Mouse (Mus musculus): ENCODE results near the gene Eif1ax. TPM values are rescaled to one million over a fixed set of nuclear protein-coding genes. Genes with fewer than 3 reads are reported as not detected.

Eif1ax gene
- polyA plus RNA-seq (2012; ENCODE audit: insufficient read depth, insufficient read length, missing spikeins) = 20.6 and 25.1 TPM in 2 replicates

DNA sequence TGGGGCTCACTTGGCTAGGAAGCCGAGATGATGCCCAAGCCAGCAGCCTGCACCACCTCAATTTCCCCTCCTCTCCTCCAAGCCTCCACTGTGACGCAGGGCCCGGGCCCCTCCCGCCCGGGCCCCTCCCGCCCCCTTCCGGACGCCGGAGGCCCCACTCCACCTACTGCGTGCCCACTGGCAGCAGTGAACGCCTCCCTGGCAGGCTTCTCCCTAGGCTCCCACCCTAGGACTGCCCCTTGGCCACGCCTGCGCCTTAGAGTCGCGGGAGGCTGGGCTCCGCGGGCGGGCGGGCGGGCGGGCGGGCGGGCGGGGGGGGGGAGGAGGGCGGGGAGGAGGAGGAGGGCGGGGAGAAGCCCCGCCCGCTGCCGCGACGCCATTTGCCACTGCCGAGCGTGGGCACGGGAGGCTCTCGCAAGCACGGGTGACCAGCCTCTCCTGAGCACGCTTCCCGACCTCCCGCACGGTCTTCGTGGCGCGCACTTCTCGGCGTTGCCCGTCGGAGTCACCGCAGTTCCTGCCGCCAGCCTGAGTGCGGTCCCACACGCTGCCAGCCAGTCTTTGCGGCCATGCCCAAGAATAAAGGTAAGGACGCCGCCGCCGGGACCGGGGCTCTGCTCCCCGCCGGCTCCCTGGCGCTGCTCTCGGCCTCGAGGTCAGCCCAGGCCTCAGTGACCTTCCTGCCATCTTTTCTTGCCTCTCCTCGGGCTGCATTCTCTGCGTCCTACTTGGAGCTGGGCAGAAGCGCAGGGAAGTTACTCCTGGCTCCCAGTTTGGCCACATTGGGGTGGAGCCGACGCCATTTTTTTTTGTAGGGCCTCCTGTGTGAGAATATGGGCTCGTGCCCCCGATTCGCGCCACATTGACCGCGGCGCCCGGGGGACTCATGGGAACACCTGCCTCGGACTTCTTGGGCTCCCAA, at the start of gene Eif1ax:
Eif1ax (plus strand) TSS at position 348 of the 922 bp plus-strand sequence.
- peak within 1 kb of the TSS; percentile 37 for H3K27ac ChIP-seq (ENCODE audit: insufficient read depth, low read depth, low read length)
- no peak for TF ChIP-seq POLR2A (IDR thresholded peaks at IDR 0.05; ENCODE audit: borderline replicate concordance, low read depth, low read length)
- no peak for TF ChIP-seq CTCF (IDR thresholded peaks at IDR 0.05; ENCODE audit: low read depth, low read length)
- H3K4me1 ChIP-seq (ENCODE audit: control insufficient read depth, insufficient read depth, low read length) = peaks cover 6% of the 10 kb centered on the region; the same call in 1 of the 2 replicates
- peak within 1 kb of the TSS; percentile 92 for H3K4me3 ChIP-seq (ENCODE audit: insufficient read depth, low read length)

DNA sequence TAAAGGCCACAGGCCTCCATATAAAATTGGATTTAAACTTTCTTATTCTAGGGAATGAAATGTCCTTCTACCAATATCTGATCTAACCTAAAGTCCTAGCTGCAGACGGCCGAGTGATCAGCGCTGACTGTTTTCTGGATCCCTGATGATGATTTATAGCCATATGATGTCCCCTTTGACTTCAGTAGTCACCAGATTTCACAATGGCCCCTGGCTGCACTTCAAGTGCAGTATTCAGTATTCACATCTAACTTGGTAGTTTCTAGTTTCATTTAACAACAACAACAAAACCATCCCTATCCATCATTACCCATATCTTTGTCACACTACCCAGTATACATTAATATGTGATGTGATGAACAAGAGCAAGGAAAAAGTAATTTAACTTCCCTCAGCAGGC, 7.5 kb upstream of the Eif1ax start:
- Histone ChIP-seq H3K4me3 (ENCODE audit: insufficient read depth, low read length) (no peak overlapping the region), H3K4me1 (ENCODE audit: control insufficient read depth, insufficient read depth, low read length) (no peaks in the 10 kb centered on the region), H3K27ac (ENCODE audit: insufficient read depth, low read depth, low read length) (no peak overlapping the region)
- TF ChIP-seq CTCF (IDR thresholded peaks at IDR 0.05; ENCODE audit: low read depth, low read length) (no peak), POLR2A (IDR thresholded peaks at IDR 0.05; ENCODE audit: borderline replicate concordance, low read depth, low read length) (no peak)

DNA sequence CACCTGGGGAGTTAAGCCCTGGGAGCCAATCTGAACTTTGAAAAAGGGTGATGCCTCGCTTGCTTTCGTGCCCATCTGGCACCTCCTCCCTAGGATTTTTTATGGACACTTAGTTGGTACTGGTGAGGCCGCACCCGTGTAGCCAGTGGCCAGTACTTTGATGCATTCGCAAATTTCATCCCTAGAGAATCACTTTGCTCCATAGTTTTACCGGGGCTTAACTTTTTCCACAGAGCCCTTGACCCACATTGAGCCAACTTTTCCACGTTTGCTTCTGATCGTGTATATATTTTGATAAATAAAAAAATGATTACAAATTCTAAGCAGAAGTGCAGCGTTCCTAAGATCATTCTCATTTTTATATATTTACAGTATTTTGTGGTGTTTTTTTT, 771 bp downstream of the Eif1ax start:
- peak overlapping the region; percentile 92 for H3K4me3 ChIP-seq (ENCODE audit: insufficient read depth, low read length)
- peaks cover 6% of the 10 kb centered on the region; the same call in 1 of the 2 replicates for H3K4me1 ChIP-seq (ENCODE audit: control insufficient read depth, insufficient read depth, low read length)
- peak overlapping the region; percentile 37 for H3K27ac ChIP-seq (ENCODE audit: insufficient read depth, low read depth, low read length)
- TF ChIP-seq CTCF (IDR thresholded peaks at IDR 0.05; ENCODE audit: low read depth, low read length) (no peak), POLR2A (IDR thresholded peaks at IDR 0.05; ENCODE audit: borderline replicate concordance, low read depth, low read length) (no peak)

DNA sequence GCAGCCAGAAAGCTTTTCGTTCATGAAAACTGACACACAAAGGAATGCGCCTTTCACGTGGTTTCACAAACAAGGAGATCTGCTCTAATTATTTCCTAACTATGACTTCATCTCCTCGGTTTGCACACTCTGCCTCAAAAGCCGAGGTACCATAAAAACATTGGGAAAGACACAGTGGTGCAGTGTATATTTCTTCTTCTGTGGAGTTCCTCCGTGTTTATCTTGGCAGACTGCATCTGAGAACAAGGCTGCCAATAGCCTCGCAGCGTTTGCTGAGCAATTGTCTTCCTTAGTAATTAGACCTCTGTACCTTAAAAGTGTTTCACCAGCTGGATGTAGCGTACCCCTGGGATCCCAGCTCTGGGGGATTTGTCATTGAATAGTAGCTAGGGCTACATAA, 15.1 kb downstream of the Eif1ax start:
- no peaks in the 10 kb centered on the region for H3K4me1 ChIP-seq (ENCODE audit: control insufficient read depth, insufficient read depth, low read length)

DNA sequence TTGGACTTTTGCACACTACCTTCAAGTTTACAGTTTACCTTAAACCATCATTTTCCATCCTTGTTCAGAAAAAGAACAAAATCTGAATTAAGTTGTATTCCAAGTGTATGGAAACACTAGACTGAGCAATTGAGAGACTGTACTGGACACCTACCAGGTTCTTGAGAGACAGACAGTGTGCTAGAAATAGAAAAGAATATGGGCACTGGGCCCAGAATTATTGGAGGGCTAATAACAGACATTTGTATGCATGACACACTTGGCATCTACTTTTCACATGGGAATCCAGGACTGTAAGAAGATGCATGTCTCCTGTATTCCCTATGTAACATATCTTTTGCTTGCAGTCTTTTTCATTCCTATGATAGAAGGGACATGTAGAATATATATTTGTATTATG, 17.0 kb downstream of the Eif1ax start:
- TF ChIP-seq POLR2A (IDR thresholded peaks at IDR 0.05; ENCODE audit: borderline replicate concordance, low read depth, low read length) (no peak), CTCF (IDR thresholded peaks at IDR 0.05; ENCODE audit: low read depth, low read length) (no peak)
- Histone ChIP-seq H3K27ac (ENCODE audit: insufficient read depth, low read depth, low read length) (no peak overlapping the region), H3K4me1 (ENCODE audit: control insufficient read depth, insufficient read depth, low read length) (no peaks in the 10 kb centered on the region), H3K4me3 (ENCODE audit: insufficient read depth, low read length) (no peak overlapping the region)

More for the DNA sequence above, 15.1 kb downstream of the Eif1ax start:
- TF ChIP-seq POLR2A (IDR thresholded peaks at IDR 0.05; ENCODE audit: borderline replicate concordance, low read depth, low read length) = no peak
- TF ChIP-seq CTCF (IDR thresholded peaks at IDR 0.05; ENCODE audit: low read depth, low read length) = no peak
- Histone ChIP-seq H3K27ac (ENCODE audit: insufficient read depth, low read depth, low read length) (no peak overlapping the region), H3K4me3 (ENCODE audit: insufficient read depth, low read length) (no peak overlapping the region)

DNA sequence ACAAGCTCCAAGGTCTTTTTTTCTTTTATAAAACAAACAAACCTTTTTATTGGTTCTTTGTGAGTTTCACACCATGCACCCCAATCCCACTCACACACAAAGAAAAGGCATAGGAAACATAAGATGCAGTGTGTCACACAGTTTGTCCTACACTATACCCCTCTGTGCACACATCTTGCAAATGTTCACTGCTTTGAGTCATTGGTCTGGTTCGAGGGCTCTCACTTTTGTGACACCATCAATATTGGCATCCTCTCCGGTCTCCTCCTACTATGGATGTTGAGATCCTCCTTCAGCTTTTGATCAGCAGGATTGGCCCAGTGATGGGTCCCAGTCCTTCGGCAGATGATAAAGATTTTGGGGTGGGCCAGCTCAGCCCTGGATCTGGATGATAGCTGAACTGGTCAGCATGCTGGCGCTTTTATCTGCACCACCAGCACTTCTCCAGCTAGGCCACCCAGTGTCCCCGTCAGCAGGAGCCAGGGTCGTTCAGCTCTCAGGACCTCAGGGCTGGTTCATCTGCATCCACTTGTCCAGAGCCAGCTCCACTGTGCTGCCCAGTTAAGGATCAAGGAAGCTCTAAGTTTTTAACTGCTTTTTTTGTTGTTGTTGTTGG, 18.5 kb downstream of the Eif1ax start:
- H3K27ac ChIP-seq (ENCODE audit: insufficient read depth, low read depth, low read length) = no peak overlapping the region
- TF ChIP-seq POLR2A (IDR thresholded peaks at IDR 0.05; ENCODE audit: borderline replicate concordance, low read depth, low read length) = no peak

DNA sequence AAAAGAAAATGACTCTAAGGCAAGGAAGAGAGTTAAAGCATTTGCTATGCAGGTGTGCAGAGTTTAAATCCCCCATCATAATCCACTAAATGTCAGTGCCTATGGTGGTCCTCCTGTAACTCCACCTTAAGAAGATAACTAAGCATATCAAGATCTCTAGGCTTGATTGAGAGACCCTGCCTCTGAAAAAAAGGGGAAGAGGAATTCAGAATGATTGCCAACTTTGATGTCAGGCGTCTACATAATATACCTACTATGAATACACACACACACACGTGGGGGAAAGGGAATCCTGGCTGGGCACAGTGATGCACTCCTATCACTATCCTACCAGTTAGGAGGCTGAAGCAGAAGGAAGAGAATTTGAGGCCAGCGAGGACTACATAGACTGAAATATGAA, 19.3 kb downstream of the Eif1ax start:
- Histone ChIP-seq H3K4me1 (ENCODE audit: control insufficient read depth, insufficient read depth, low read length) (no peaks in the 10 kb centered on the region), H3K27ac (ENCODE audit: insufficient read depth, low read depth, low read length) (no peak overlapping the region), H3K4me3 (ENCODE audit: insufficient read depth, low read length) (no peak overlapping the region)
- TF ChIP-seq POLR2A (IDR thresholded peaks at IDR 0.05; ENCODE audit: borderline replicate concordance, low read depth, low read length) (no peak), CTCF (IDR thresholded peaks at IDR 0.05; ENCODE audit: low read depth, low read length) (no peak)

More for the DNA sequence above, 18.5 kb downstream of the Eif1ax start:
- H3K4me3 ChIP-seq (ENCODE audit: insufficient read depth, low read length) = no peak overlapping the region
- H3K4me1 ChIP-seq (ENCODE audit: control insufficient read depth, insufficient read depth, low read length) = no peaks in the 10 kb centered on the region

DNA sequence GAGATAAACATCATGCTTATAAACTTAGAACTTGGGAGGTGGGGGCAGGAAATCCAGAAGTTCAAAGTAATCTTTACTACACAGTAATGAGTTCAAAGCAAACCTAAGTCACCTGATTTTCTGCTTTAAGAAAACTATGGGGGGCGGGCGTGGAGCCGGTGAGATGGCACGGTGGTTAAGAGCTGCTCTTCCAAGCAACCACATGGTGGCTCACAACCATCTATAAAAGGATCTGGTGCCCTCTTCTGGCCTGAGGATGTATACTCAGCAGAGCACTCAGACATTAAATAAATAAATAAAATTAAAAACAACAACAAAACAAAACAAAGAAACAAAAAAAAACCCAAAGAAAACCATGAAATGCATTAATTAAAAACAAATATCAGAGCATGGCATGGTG, 37.3 kb downstream of the Eif1ax start:
- no peak overlapping the region for H3K4me3 ChIP-seq (ENCODE audit: insufficient read depth, low read length)

DNA sequence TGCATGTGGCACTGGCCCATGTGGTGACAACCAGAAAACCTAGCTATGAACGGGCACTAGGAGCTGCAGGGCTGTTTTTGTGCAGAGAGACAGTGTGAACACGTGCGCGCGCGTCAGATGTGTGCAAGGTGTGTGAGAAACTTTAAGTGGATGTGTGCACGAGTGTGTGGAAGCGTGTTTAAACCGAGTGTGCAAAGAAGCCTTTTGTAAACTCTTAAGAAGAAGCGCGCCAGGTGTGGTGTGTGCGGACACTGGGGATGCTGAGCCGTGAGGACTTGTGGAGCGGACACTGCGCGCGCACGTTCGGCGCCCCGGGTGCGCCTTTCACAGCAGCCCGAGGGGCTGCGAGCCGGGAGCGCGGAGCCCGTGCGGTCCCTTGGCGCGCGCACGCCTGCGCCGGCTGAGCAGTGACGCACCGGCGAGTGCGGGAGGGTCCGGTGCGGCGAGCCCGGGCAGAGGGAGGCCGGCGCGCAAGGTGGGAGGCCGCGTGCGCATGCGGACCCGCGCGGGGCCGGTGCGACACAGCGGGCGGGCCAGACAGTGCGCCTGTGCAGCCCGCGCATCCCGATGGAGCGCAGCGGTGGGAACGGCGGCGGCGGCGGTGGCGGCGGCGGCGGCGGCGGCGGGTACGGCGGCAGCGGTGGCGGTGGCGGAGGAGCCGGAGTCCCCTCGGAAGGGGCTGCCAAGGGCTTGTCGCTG, 42.3 kb downstream of the Eif1ax start, which contains the start of gene Map7d2:
Map7d2 (plus strand) TSS at position 443 of the 699 bp plus-strand sequence.
- Histone ChIP-seq H3K4me1 (ENCODE audit: control insufficient read depth, insufficient read depth, low read length) (no peaks in the 10 kb centered on the region), H3K4me3 (ENCODE audit: insufficient read depth, low read length) (peak within 1 kb of the TSS; percentile 51), H3K27ac (ENCODE audit: insufficient read depth, low read depth, low read length) (no peak within 1 kb of the TSS)
- TF ChIP-seq CTCF (IDR thresholded peaks at IDR 0.05; ENCODE audit: low read depth, low read length) = no peak
- TF ChIP-seq POLR2A (IDR thresholded peaks at IDR 0.05; ENCODE audit: borderline replicate concordance, low read depth, low read length) = no peak

More for the DNA sequence above, 37.3 kb downstream of the Eif1ax start:
- Histone ChIP-seq H3K4me1 (ENCODE audit: control insufficient read depth, insufficient read depth, low read length) (no peaks in the 10 kb centered on the region), H3K27ac (ENCODE audit: insufficient read depth, low read depth, low read length) (no peak overlapping the region)
- TF ChIP-seq POLR2A (IDR thresholded peaks at IDR 0.05; ENCODE audit: borderline replicate concordance, low read depth, low read length) (no peak), CTCF (IDR thresholded peaks at IDR 0.05; ENCODE audit: low read depth, low read length) (no peak)

Measured in bone marrow macrophage, adult 2 months (primary cell).